Mouse (Mus musculus): ENCODE results near the gene Asb17. TPM values are rescaled to one million over a fixed set of nuclear protein-coding genes. Genes with fewer than 3 reads are reported as not detected.

Asb17 gene
- total and polyA plus RNA-seq, 2 experiments = not detected

GRCm38 (mm10) chr3:153863816-153864215 is 19.8 kb downstream of the Asb17 start:
- Histone ChIP-seq H3K27ac (replicated peaks; ENCODE audit: insufficient read depth, low read depth, low read length) (no peak overlapping the region), H3K9ac (ENCODE audit: low read depth, low read length) (no peak overlapping the region), H3K4me1 (ENCODE audit: control insufficient read depth, insufficient read depth, low read length) (no peaks in the 10 kb centered on the region), H3K27me3 (ENCODE audit: control insufficient read depth, insufficient read depth, low read length) (no peaks in the 10 kb centered on the region), H3K79me2 (ENCODE audit: control insufficient read depth, insufficient read depth, low read length) (no peaks in the 10 kb centered on the region), H3K4me3 (ENCODE audit: insufficient read depth, low read depth, low read length) (no peak overlapping the region), H3K36me3 (ENCODE audit: control insufficient read depth, insufficient read depth, low read length) (no peaks in the 10 kb centered on the region)
- no peak for DNase-seq (ENCODE audit: extremely low read depth, low read depth, low spot score)
- WGBS = 75% methylated on average over 2 of the region's 2 CpGs
- TF ChIP-seq POLR2A (IDR thresholded peaks at IDR 0.05; ENCODE audit: extremely low read depth, insufficient read depth, low read length) (no peak), CTCF (IDR thresholded peaks at IDR 0.05; ENCODE audit: low read depth, low read length) (no peak)

- Histone ChIP-seq H3K36me3 (ENCODE audit: control insufficient read depth, insufficient read depth, low read length) (no peaks in the 10 kb centered on the region), H3K27ac (replicated peaks; ENCODE audit: insufficient read depth, low read depth, low read length) (no peak overlapping the region), H3K9ac (ENCODE audit: low read depth, low read length) (no peak overlapping the region), H3K4me3 (ENCODE audit: insufficient read depth, low read depth, low read length) (no peak overlapping the region), H3K27me3 (ENCODE audit: control insufficient read depth, insufficient read depth, low read length) (no peaks in the 10 kb centered on the region), H3K4me1 (ENCODE audit: control insufficient read depth, insufficient read depth, low read length) (no peaks in the 10 kb centered on the region), H3K79me2 (ENCODE audit: control insufficient read depth, insufficient read depth, low read length) (no peaks in the 10 kb centered on the region)
- DNase-seq (ENCODE audit: extremely low read depth, low read depth, low spot score) = no peak
- WGBS = 84% methylated on average over 4 of the region's 4 CpGs
- TF ChIP-seq CTCF (IDR thresholded peaks at IDR 0.05; ENCODE audit: low read depth, low read length) = no peak
- no peak for TF ChIP-seq POLR2A (IDR thresholded peaks at IDR 0.05; ENCODE audit: extremely low read depth, insufficient read depth, low read length)
Observed at GRCm38 (mm10) chr3:153864636-153865429, 20.8 kb downstream of the Asb17 start.

- no peaks in the 10 kb centered on the region for H3K4me1 ChIP-seq (ENCODE audit: control insufficient read depth, insufficient read depth, low read length)
- H3K9ac ChIP-seq (ENCODE audit: low read depth, low read length) = no peak overlapping the region
- H3K27me3 ChIP-seq (ENCODE audit: control insufficient read depth, insufficient read depth, low read length) = no peaks in the 10 kb centered on the region
- no peak overlapping the region for H3K4me3 ChIP-seq (ENCODE audit: insufficient read depth, low read depth, low read length)
- no peaks in the 10 kb centered on the region for H3K79me2 ChIP-seq (ENCODE audit: control insufficient read depth, insufficient read depth, low read length)
- H3K36me3 ChIP-seq (ENCODE audit: control insufficient read depth, insufficient read depth, low read length) = no peaks in the 10 kb centered on the region
- no peak for DNase-seq (ENCODE audit: extremely low read depth, low read depth, low spot score)
- 79% methylated on average over 14 of the region's 14 CpGs for WGBS
- TF ChIP-seq POLR2A (IDR thresholded peaks at IDR 0.05; ENCODE audit: extremely low read depth, insufficient read depth, low read length) = no peak
- TF ChIP-seq CTCF (IDR thresholded peaks at IDR 0.05; ENCODE audit: low read depth, low read length) = no peak
- H3K27ac ChIP-seq (replicated peaks; ENCODE audit: insufficient read depth, low read depth, low read length) = no peak overlapping the region
Observed at GRCm38 (mm10) chr3:153867149-153868136, 23.4 kb downstream of the Asb17 start.

GRCm38 (mm10) chr3:153871396-153871795 is 27.4 kb downstream of the Asb17 start:
- Histone ChIP-seq H3K36me3 (ENCODE audit: control insufficient read depth, insufficient read depth, low read length) (no peaks in the 10 kb centered on the region), H3K9ac (ENCODE audit: low read depth, low read length) (no peak overlapping the region), H3K4me3 (ENCODE audit: insufficient read depth, low read depth, low read length) (no peak overlapping the region), H3K79me2 (ENCODE audit: control insufficient read depth, insufficient read depth, low read length) (no peaks in the 10 kb centered on the region), H3K4me1 (ENCODE audit: control insufficient read depth, insufficient read depth, low read length) (no peaks in the 10 kb centered on the region), H3K27ac (replicated peaks; ENCODE audit: insufficient read depth, low read depth, low read length) (no peak overlapping the region), H3K27me3 (ENCODE audit: control insufficient read depth, insufficient read depth, low read length) (no peaks in the 10 kb centered on the region)
- no peak for TF ChIP-seq POLR2A (IDR thresholded peaks at IDR 0.05; ENCODE audit: extremely low read depth, insufficient read depth, low read length)
- TF ChIP-seq CTCF (IDR thresholded peaks at IDR 0.05; ENCODE audit: low read depth, low read length) = no peak
- DNase-seq (ENCODE audit: extremely low read depth, low read depth, low spot score) = no peak
- 85% methylated on average over 5 of the region's 5 CpGs for WGBS

GRCm38 (mm10) chr3:153886296-153886695 is 42.3 kb downstream of the Asb17 start:
- Histone ChIP-seq H3K4me1 (ENCODE audit: control insufficient read depth, insufficient read depth, low read length) (no peaks in the 10 kb centered on the region), H3K4me3 (ENCODE audit: insufficient read depth, low read depth, low read length) (no peak overlapping the region), H3K9ac (ENCODE audit: low read depth, low read length) (no peak overlapping the region), H3K27ac (replicated peaks; ENCODE audit: insufficient read depth, low read depth, low read length) (no peak overlapping the region), H3K27me3 (ENCODE audit: control insufficient read depth, insufficient read depth, low read length) (no peaks in the 10 kb centered on the region), H3K79me2 (ENCODE audit: control insufficient read depth, insufficient read depth, low read length) (no peaks in the 10 kb centered on the region), H3K36me3 (ENCODE audit: control insufficient read depth, insufficient read depth, low read length) (no peaks in the 10 kb centered on the region)
- TF ChIP-seq POLR2A (IDR thresholded peaks at IDR 0.05; ENCODE audit: extremely low read depth, insufficient read depth, low read length) (no peak), CTCF (IDR thresholded peaks at IDR 0.05; ENCODE audit: low read depth, low read length) (no peak)
- DNase-seq (ENCODE audit: extremely low read depth, low read depth, low spot score) = no peak

All from liver, adult 2 months (tissue).